Mouse (Mus musculus) embryonic fibroblast, embryonic 13.5 days (primary cell): ENCODE results near the gene Gbgt1.

Experiments used
- CTCF ChIP-seq: IDR thresholded peaks from 2 replicates; pipeline ENCODE4 v1.5.1; 2011; ENCODE audit warnings: mild to moderate bottlenecking, control low read depth, low read length, moderate library complexity, borderline replicate concordance; ENCODE audit not compliant: insufficient read depth
- POLR2A ChIP-seq: IDR thresholded peaks from 2 replicates; pipeline ENCODE4 v1.6.1; 2011; ENCODE audit warnings: low read depth, mild to moderate bottlenecking, control low read depth, low read length, moderate library complexity

DNA sequence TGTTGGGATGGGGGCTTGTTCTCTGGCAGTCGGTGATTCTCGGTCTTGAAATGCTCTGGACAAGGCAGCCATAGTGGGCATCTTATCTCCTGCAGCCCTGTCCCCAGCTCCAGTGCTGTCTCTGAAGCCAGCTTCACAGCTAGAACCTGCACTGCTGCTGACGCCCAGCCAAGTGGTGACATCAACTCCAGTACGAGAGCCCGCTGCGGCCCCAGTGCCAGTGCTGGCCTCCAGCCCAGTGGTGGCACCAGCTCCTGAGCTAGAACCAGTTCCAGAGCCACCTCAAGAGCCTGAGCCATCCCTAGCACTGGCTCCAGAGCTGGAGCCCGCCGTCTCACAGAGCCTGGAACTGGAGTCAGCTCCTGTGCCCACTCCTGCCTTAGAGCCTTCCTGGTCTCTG is 47.2 kb downstream of the Gbgt1 start:
- no peak for TF ChIP-seq POLR2A
- TF ChIP-seq CTCF = no peak
